Mouse (Mus musculus) CH12.LX (cell line): ENCODE results near the gene C1qtnf3.

Experiments used
- BHLHE40 ChIP-seq: IDR thresholded peaks from 2 replicates; pipeline ENCODE4 v1.6.1; 2011; ENCODE audit warnings: mild to moderate bottlenecking, low read depth, low read length, improper control_type of control experiment
- CTCF ChIP-seq, 2 experiments: IDR thresholded peaks in 1 of 2; conservative IDR thresholded peaks in 1 of 2; 2 replicates each; pipeline ENCODE4 v1.5.1; 2011 to 2012; ENCODE audit warnings: low read depth in 2 of 2, low read length in 2 of 2, improper control_type of control experiment in 1 of 2, inconsistent platforms in 1 of 2, mild to moderate bottlenecking in 1 of 2, moderate library complexity in 1 of 2
- EP300 ChIP-seq: IDR thresholded peaks from 2 replicates; pipeline ENCODE4 v1.6.1; 2011; ENCODE audit warnings: low read length, improper control_type of control experiment
- MAFK ChIP-seq: IDR thresholded peaks from 2 replicates; pipeline ENCODE4 v1.6.1; 2011; ENCODE audit warnings: low read length, improper control_type of control experiment; ENCODE audit not compliant: insufficient replicate concordance
- MYC ChIP-seq: IDR thresholded peaks from 2 replicates; pipeline ENCODE4 v1.6.1; 2011; ENCODE audit warnings: low read depth, mild to moderate bottlenecking, improper control_type of control experiment, low read length
- POLR2A ChIP-seq: IDR thresholded peaks from 2 replicates; pipeline ENCODE4 v1.6.1; 2011; ENCODE audit warnings: low read depth, mild to moderate bottlenecking, improper control_type of control experiment, low read length
- SIN3A ChIP-seq: IDR thresholded peaks from 2 replicates; pipeline ENCODE4 v1.6.1; 2012; ENCODE audit warnings: low read length, improper control_type of control experiment, inconsistent platforms
- USF2 ChIP-seq: conservative IDR thresholded peaks from 2 replicates; pipeline ENCODE4 v1.6.1; 2011; ENCODE audit warnings: low read depth, low read length, improper control_type of control experiment
- ZNF384 ChIP-seq: IDR thresholded peaks from 2 replicates; pipeline ENCODE4 v1.6.1; 2012; ENCODE audit warnings: low read depth, low read length, improper control_type of control experiment, inconsistent platforms

DNA sequence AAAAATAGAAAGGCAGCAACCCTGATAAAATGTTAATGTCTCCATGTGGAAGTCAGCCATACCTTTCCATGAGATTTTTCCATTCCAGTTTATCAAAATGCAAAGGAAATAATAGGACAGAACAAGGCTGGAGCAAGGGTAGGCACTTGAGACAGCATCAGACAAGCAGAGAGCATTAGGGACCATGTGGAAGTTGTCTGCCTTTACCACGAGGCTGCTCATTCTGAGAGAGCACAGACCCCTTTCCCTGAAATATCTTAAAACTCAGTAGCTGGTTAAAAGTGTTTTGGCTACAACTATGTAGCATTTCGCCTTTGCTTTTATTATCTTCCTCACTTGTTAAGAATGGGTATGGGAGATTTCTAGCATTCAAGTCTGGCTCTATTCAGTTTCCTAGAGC is 28.6 kb downstream of the C1qtnf3 start:
- TF ChIP-seq POLR2A = no peak
- no peak for TF ChIP-seq CTCF (conservative IDR thresholded peaks at IDR 0.05 in 1 of 2, IDR thresholded peaks at IDR 0.05 in 1 of 2; ENCODE audit: low read depth in 2 of 2, low read length in 2 of 2)
- no peak for TF ChIP-seq BHLHE40
- no peak for TF ChIP-seq EP300
- peak; percentile 78 for TF ChIP-seq MYC
- TF ChIP-seq MAFK = no peak
- no peak for TF ChIP-seq ZNF384
- TF ChIP-seq SIN3A = no peak
- no peak for TF ChIP-seq USF2
